Mouse (Mus musculus) bone marrow macrophage, adult 2 months (primary cell): ENCODE data around the gene Agfg2.

Experiments
- CTCF ChIP-seq: IDR thresholded peaks from 2 replicates; pipeline ENCODE4 v1.5.1; 2012; ENCODE audit warnings: low read depth, mild to moderate bottlenecking, low read length, moderate library complexity
- POLR2A ChIP-seq: IDR thresholded peaks from 2 replicates; pipeline ENCODE4 v1.6.1; 2012; ENCODE audit warnings: mild to moderate bottlenecking, low read depth, low read length, borderline replicate concordance

- TF ChIP-seq CTCF: no peak
- TF ChIP-seq POLR2A: no peak
Measured at GRCm38 (mm10) chr5:137673015-137673414, 11.5 kb downstream of the Agfg2 start.
